Mouse (Mus musculus) kidney, postnatal 0 days (tissue): ENCODE measurements around the gene Lmo1. TPM values are rescaled to one million over a fixed set of nuclear protein-coding genes. Genes with fewer than 3 reads are reported as not detected.

Experiments used
- ATAC-seq: fragments of 200-750 bp; cut with Nextera tagmentation; replicated peaks from 2 replicates; pipeline ENCODE4 v1.8.0; 2017; ENCODE audit warnings: low read depth, moderate number of reproducible peaks, moderate TSS enrichment, moderate library complexity; ENCODE audit not compliant: low FRiP score
- DNase-seq: peaks from one replicate; pipeline ENCODE4 v3.0.0-alpha.2; 2016; ENCODE audit warnings: low spot score
- H3K27ac ChIP-seq: fragments of 300-500 bp; sonication (generic); 2 replicates; pipeline ENCODE4 v1.5.1; 2014; ENCODE audit warnings: mild to moderate bottlenecking
- H3K27me3 ChIP-seq: fragments of 300-500 bp; sonication (generic); 2 replicates; pipeline ENCODE4 v1.6.1; 2014; ENCODE audit warnings: low read length, mixed read lengths; ENCODE audit not compliant: insufficient read depth
- H3K36me3 ChIP-seq: fragments of 300-500 bp; sonication (generic); 2 replicates; pipeline ENCODE4 v1.6.1; 2014; ENCODE audit warnings: low read length, mixed read lengths; ENCODE audit not compliant: insufficient read depth
- H3K4me1 ChIP-seq: fragments of 300-500 bp; sonication (generic); replicated peaks from 2 replicates; pipeline ENCODE4 v1.6.1; 2014; ENCODE audit warnings: antibody characterized with exemption, low read length, mixed read lengths; ENCODE audit not compliant: insufficient read depth
- H3K4me2 ChIP-seq: fragments of 300-500 bp; sonication (generic); 2 replicates; pipeline ENCODE4 v1.6.1; 2014; ENCODE audit warnings: mild to moderate bottlenecking, low read length, moderate library complexity, mixed read lengths
- H3K4me3 ChIP-seq: fragments of 300-500 bp; sonication (generic); replicated peaks from 2 replicates; pipeline ENCODE4 v1.5.1; 2014; ENCODE audit warnings: low read depth, low read length
- H3K9ac ChIP-seq: fragments of 300-500 bp; sonication (generic); 2 replicates; pipeline ENCODE4 v1.6.1; 2014; ENCODE audit warnings: low read depth, low read length
- H3K9me3 ChIP-seq: fragments of 300-500 bp; sonication (generic); replicated peaks from 2 replicates; pipeline ENCODE4 v1.6.1; 2016; ENCODE audit warnings: low read length, inconsistent platforms, mixed read lengths
- CTCF ChIP-seq: IDR thresholded peaks from 2 replicates; pipeline ENCODE4 v1.5.1; 2016; ENCODE audit warnings: antibody characterized with exemption, low read depth, mild to moderate bottlenecking, moderate library complexity
- WGBS: fragments of 180-500 bp; shearing (Covaris S2); extraction: QIAGEN DNeasy Blood & Tissue Kit; methylation state at CpG from one replicate; pipeline ENCODE4 v1.1.7; 2014; 5-methylcytosine and 5-hydroxymethylcytosine counted together
- polyA plus RNA-seq: library from polyadenylated mRNA; unstranded; fragments of >200 nt; fragmentation: Nextera tagmentation; extraction: Ambion mirVana; gene quantifications from 2 replicates; pipeline ENCODE4 v1.2.1, GENCODE M21; 2015

Gene Lmo1
- polyA plus RNA-seq, 1 experiment from 2014 or later = 11.0 TPM

- H3K4me1 ChIP-seq = peaks cover 9% of the 10 kb centered on the region
- DNase-seq = peak; percentile 61
- peak; percentile 46 for ATAC-seq
- H3K27ac ChIP-seq = no peak overlapping the region
- no peak for TF ChIP-seq CTCF
- peak overlapping the region; percentile 44; the same call in 1 of the 2 replicates for H3K9ac ChIP-seq
- peak overlapping the region; percentile 94 for H3K4me2 ChIP-seq
- WGBS = under 1% methylated on average over 69 of the region's 72 CpGs
- H3K4me3 ChIP-seq = peak overlapping the region; percentile 45
- no peaks in the 10 kb centered on the region for H3K9me3 ChIP-seq
- H3K36me3 ChIP-seq = no peaks in the 10 kb centered on the region
- H3K27me3 ChIP-seq = peaks cover 30% of the 10 kb centered on the region
Observed at GRCm38 (mm10) chr7:109169505-109170440, 5.2 kb downstream of the Lmo1 start.

DNA sequence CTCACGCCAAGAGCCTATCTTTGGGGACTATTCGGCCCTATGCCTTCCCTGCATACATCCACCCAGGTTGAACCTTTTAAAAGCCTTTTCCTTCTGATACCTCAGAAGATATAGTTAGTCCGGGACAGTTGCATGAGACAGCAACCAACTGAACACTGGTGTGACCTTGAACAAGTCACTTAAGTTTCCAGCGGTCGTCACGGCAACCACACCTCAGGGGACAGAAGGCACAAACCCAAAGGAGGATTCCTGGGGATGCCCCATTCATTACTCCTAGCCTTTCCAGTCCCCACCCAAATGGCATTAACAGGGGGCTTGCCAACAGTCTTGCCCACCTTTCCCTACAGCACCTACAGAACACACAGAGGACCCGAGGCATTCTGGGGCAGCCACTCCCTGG lies 6.3 kb downstream of the Lmo1 start:
- H3K4me1 ChIP-seq = peaks cover 9% of the 10 kb centered on the region
- WGBS = 89% methylated on average over 7 of the region's 7 CpGs
- no peak for ATAC-seq
- TF ChIP-seq CTCF = no peak
- H3K9ac ChIP-seq = no peak overlapping the region
- H3K4me2 ChIP-seq = no peak overlapping the region
- H3K36me3 ChIP-seq = no peaks in the 10 kb centered on the region
- H3K27ac ChIP-seq = no peak overlapping the region
- no peak overlapping the region for H3K4me3 ChIP-seq
- no peaks in the 10 kb centered on the region for H3K9me3 ChIP-seq
- H3K27me3 ChIP-seq = peaks cover 24% of the 10 kb centered on the region
- no peak for DNase-seq

- ATAC-seq (no peak), DNase-seq (no peak)
- Histone ChIP-seq H3K4me3 (no peak overlapping the region), H3K9me3 (no peaks in the 10 kb centered on the region), H3K36me3 (no peaks in the 10 kb centered on the region), H3K4me1 (peaks cover 9% of the 10 kb centered on the region), H3K4me2 (no peak overlapping the region), H3K9ac (no peak overlapping the region), H3K27me3 (peaks cover 17% of the 10 kb centered on the region), H3K27ac (no peak overlapping the region)
- WGBS = 50% methylated on average over 17 of the region's 17 CpGs
- no peak for TF ChIP-seq CTCF
Observed at GRCm38 (mm10) chr7:109165931-109166585, 8.9 kb downstream of the Lmo1 start.

GRCm38 (mm10) chr7:109154331-109154730 lies 20.7 kb downstream of the Lmo1 start:
- ATAC-seq = no peak
- H3K27me3 ChIP-seq = no peaks in the 10 kb centered on the region
- 45% methylated on average over 11 of the region's 11 CpGs for WGBS

DNA sequence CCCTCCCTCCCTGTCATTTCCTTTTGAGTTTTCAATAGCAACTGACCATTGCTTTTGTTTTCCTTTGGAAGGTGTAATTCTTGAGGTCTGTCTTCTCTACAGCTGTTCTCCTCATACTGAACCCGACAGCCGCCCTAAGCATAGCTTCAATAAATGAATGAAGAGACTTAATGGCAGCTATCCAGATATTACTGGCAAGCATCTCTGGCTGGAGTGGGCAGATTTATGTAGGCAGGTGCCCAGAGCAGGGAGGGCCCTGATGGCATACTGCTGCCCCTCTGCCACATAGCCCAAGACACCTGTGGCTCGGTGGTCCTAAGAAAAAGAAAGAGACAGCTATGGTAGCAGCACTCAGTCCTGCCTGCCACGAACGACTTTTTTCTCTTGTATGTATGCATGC lies 21.5 kb downstream of the Lmo1 start:
- H3K27me3 ChIP-seq = no peaks in the 10 kb centered on the region
- H3K4me1 ChIP-seq = no peaks in the 10 kb centered on the region
- H3K27ac ChIP-seq = no peak overlapping the region
- ATAC-seq = no peak
- no peak for TF ChIP-seq CTCF
- no peaks in the 10 kb centered on the region for H3K36me3 ChIP-seq
- no peak overlapping the region for H3K4me2 ChIP-seq
- no peaks in the 10 kb centered on the region for H3K9me3 ChIP-seq
- H3K4me3 ChIP-seq = no peak overlapping the region
- 61% methylated on average over 5 of the region's 5 CpGs for WGBS
- no peak for DNase-seq
- H3K9ac ChIP-seq = no peak overlapping the region

More at GRCm38 (mm10) chr7:109154331-109154730, 20.7 kb downstream of the Lmo1 start:
- no peak for TF ChIP-seq CTCF
- Histone ChIP-seq H3K4me2 (no peak overlapping the region), H3K9me3 (no peaks in the 10 kb centered on the region), H3K36me3 (no peaks in the 10 kb centered on the region), H3K4me1 (no peaks in the 10 kb centered on the region), H3K4me3 (no peak overlapping the region), H3K9ac (no peak overlapping the region), H3K27ac (no peak overlapping the region)
- no peak for DNase-seq

- H3K9ac ChIP-seq = no peak overlapping the region
- 92% methylated on average over 4 of the region's 4 CpGs for WGBS
- H3K4me1 ChIP-seq = no peaks in the 10 kb centered on the region
- DNase-seq (no peak), ATAC-seq (no peak)
- no peaks in the 10 kb centered on the region for H3K27me3 ChIP-seq
- no peak overlapping the region for H3K4me2 ChIP-seq
- H3K9me3 ChIP-seq = no peaks in the 10 kb centered on the region
- H3K4me3 ChIP-seq = no peak overlapping the region
- no peaks in the 10 kb centered on the region for H3K36me3 ChIP-seq
- H3K27ac ChIP-seq = no peak overlapping the region
- TF ChIP-seq CTCF = no peak
Observed at GRCm38 (mm10) chr7:109151088-109151487, 23.9 kb downstream of the Lmo1 start.
